Mouse (Mus musculus): ENCODE data around the gene Irf2. TPM values are rescaled to one million over a fixed set of nuclear protein-coding genes. Genes with fewer than 3 reads are reported as not detected.

The Irf2 gene
- total RNA-seq, 2 experiments from 2014 or later = 54.9 to 72.7 TPM

GRCm38 (mm10) chr8:46840390-46840789, 100.9 kb downstream of the Irf2 start:
- no peak for DNase-seq (ENCODE audit: low spot score in 2 of 2)

- DNase-seq (ENCODE audit: low spot score in 2 of 2) = peak; percentile 48 to 77
These were observed 101.3 kb downstream of the Irf2 start for GRCm38 (mm10) chr8:46840791-46841190.

GRCm38 (mm10) chr8:46842676-46843181, 103.2 kb downstream of the Irf2 start:
- DNase-seq (ENCODE audit: low spot score in 2 of 2) = peak in 1 of 2 experiments; percentile 39

GRCm38 (mm10) chr8:46843855-46844254, 104.3 kb downstream of the Irf2 start:
- no peak for DNase-seq (ENCODE audit: low spot score in 2 of 2)

GRCm38 (mm10) chr8:46844371-46844973, 104.9 kb downstream of the Irf2 start:
- DNase-seq (ENCODE audit: low spot score in 2 of 2) = no peak

- no peak for DNase-seq (ENCODE audit: low spot score in 2 of 2)
These were observed 105.6 kb downstream of the Irf2 start for GRCm38 (mm10) chr8:46844974-46845774.

GRCm38 (mm10) chr8:46845891-46846290, 106.4 kb downstream of the Irf2 start:
- DNase-seq (ENCODE audit: low spot score in 2 of 2) = no peak

GRCm38 (mm10) chr8:46846893-46847292, 107.4 kb downstream of the Irf2 start:
- no peak for DNase-seq (ENCODE audit: low spot score in 2 of 2)

- no peak for DNase-seq (ENCODE audit: low spot score in 2 of 2)
These were observed 108.6 kb downstream of the Irf2 start for GRCm38 (mm10) chr8:46848011-46848641.

- no peak for DNase-seq (ENCODE audit: low spot score in 2 of 2)
These were observed 109.4 kb downstream of the Irf2 start for GRCm38 (mm10) chr8:46848931-46849330.

GRCm38 (mm10) chr8:46849458-46849857, 109.9 kb downstream of the Irf2 start:
- no peak for DNase-seq (ENCODE audit: low spot score in 2 of 2)

GRCm38 (mm10) chr8:46850258-46850897, 110.8 kb downstream of the Irf2 start:
- no peak for DNase-seq (ENCODE audit: low spot score in 2 of 2)

GRCm38 (mm10) chr8:46851560-46851959, 112.0 kb downstream of the Irf2 start:
- no peak for DNase-seq (ENCODE audit: low spot score in 2 of 2)

GRCm38 (mm10) chr8:46852377-46852776, 112.8 kb downstream of the Irf2 start:
- DNase-seq (ENCODE audit: low spot score in 2 of 2) = no peak

- no peak for DNase-seq (ENCODE audit: low spot score in 2 of 2)
These were observed 119.8 kb downstream of the Irf2 start for GRCm38 (mm10) chr8:46859164-46859846.

- no peak for DNase-seq (ENCODE audit: low spot score in 2 of 2)
These were observed 120.3 kb downstream of the Irf2 start for GRCm38 (mm10) chr8:46859847-46860167.

GRCm38 (mm10) chr8:46862508-46862907, 123.0 kb downstream of the Irf2 start:
- no peak for DNase-seq (ENCODE audit: low spot score in 2 of 2)

- no peak for DNase-seq (ENCODE audit: low spot score in 2 of 2)
These were observed 125.9 kb downstream of the Irf2 start for GRCm38 (mm10) chr8:46865428-46865827.

- DNase-seq (ENCODE audit: low spot score in 2 of 2) = peak in 1 of 2 experiments; percentile 35
These were observed 127.9 kb downstream of the Irf2 start for GRCm38 (mm10) chr8:46867440-46867839.

- no peak for DNase-seq (ENCODE audit: low spot score in 2 of 2)
These were observed 129.0 kb downstream of the Irf2 start for GRCm38 (mm10) chr8:46868346-46869065.
